Mouse (Mus musculus): ENCODE results near the gene Cygb. TPM values are rescaled to one million over a fixed set of nuclear protein-coding genes. Genes with fewer than 3 reads are reported as not detected.

Cygb gene
- 17.1 TPM for polyA plus RNA-seq (2015; fragmentation: Illumina TruSeq; extraction: RNeasy Lipid Tissue Mini Kit (QIAGEN cat#74804); ENCODE audit: insufficient read depth, low read depth, low replicate concordance)

GRCm38 (mm10) chr11:116654255-116654821 is at the start of gene Cygb:
Gene Cygb (minus strand): TSS chr11:116654313.

GRCm38 (mm10) chr11:116653234-116653633 is 879 bp downstream of the Cygb start, which contains the start of gene Prcd:
Gene Prcd (plus strand): TSS chr11:116653534.

GRCm38 (mm10) chr11:116626299-116627071 is 27.6 kb downstream of the Cygb start, which contains the start of gene Rhbdf2:
Gene Rhbdf2 (minus strand): TSS chr11:116627019.

Other genes with a start within 250 kb of the Cygb start
- gene Rnf157, start 241.3 kb downstream of the Cygb start, polyA plus RNA-seq (2015; fragmentation: Illumina TruSeq; extraction: RNeasy Lipid Tissue Mini Kit (QIAGEN cat#74804); ENCODE audit: insufficient read depth, low read depth, low replicate concordance), result 1.6 TPM
- gene Ubald2, start 220.2 kb downstream of the Cygb start, polyA plus RNA-seq (2015; fragmentation: Illumina TruSeq; extraction: RNeasy Lipid Tissue Mini Kit (QIAGEN cat#74804); ENCODE audit: insufficient read depth, low read depth, low replicate concordance), result 10.8 TPM
- gene Qrich2, start 188.1 kb downstream of the Cygb start, polyA plus RNA-seq (2015; fragmentation: Illumina TruSeq; extraction: RNeasy Lipid Tissue Mini Kit (QIAGEN cat#74804); ENCODE audit: insufficient read depth, low read depth, low replicate concordance), result not detected
- 59.0 TPM for gene Prpsap1, start 160.1 kb downstream of the Cygb start, polyA plus RNA-seq (2015; fragmentation: Illumina TruSeq; extraction: RNeasy Lipid Tissue Mini Kit (QIAGEN cat#74804); ENCODE audit: insufficient read depth, low read depth, low replicate concordance)
- 4.7 TPM for gene Sphk1, start 123.4 kb downstream of the Cygb start, polyA plus RNA-seq (2015; fragmentation: Illumina TruSeq; extraction: RNeasy Lipid Tissue Mini Kit (QIAGEN cat#74804); ENCODE audit: insufficient read depth, low read depth, low replicate concordance)
- gene Ube2o, start 72.9 kb downstream of the Cygb start, polyA plus RNA-seq (2015; fragmentation: Illumina TruSeq; extraction: RNeasy Lipid Tissue Mini Kit (QIAGEN cat#74804); ENCODE audit: insufficient read depth, low read depth, low replicate concordance), result 8.1 TPM
- gene Aanat, start 67.9 kb downstream of the Cygb start, polyA plus RNA-seq (2015; fragmentation: Illumina TruSeq; extraction: RNeasy Lipid Tissue Mini Kit (QIAGEN cat#74804); ENCODE audit: insufficient read depth, low read depth, low replicate concordance), result not detected
- gene Rhbdf2, start 27.3 kb downstream of the Cygb start, polyA plus RNA-seq (2015; fragmentation: Illumina TruSeq; extraction: RNeasy Lipid Tissue Mini Kit (QIAGEN cat#74804); ENCODE audit: insufficient read depth, low read depth, low replicate concordance), result 5.8 TPM
- gene Prcd, start 779 bp downstream of the Cygb start, polyA plus RNA-seq (2015; fragmentation: Illumina TruSeq; extraction: RNeasy Lipid Tissue Mini Kit (QIAGEN cat#74804); ENCODE audit: insufficient read depth, low read depth, low replicate concordance), result not detected
- not detected for gene St6galnac1, start 121.2 kb upstream of the Cygb start, polyA plus RNA-seq (2015; fragmentation: Illumina TruSeq; extraction: RNeasy Lipid Tissue Mini Kit (QIAGEN cat#74804); ENCODE audit: insufficient read depth, low read depth, low replicate concordance)
- 11.7 TPM for gene Mxra7, start 173.7 kb upstream of the Cygb start, polyA plus RNA-seq (2015; fragmentation: Illumina TruSeq; extraction: RNeasy Lipid Tissue Mini Kit (QIAGEN cat#74804); ENCODE audit: insufficient read depth, low read depth, low replicate concordance)
- 13.9 TPM for gene Mettl23, start 189.0 kb upstream of the Cygb start, polyA plus RNA-seq (2015; fragmentation: Illumina TruSeq; extraction: RNeasy Lipid Tissue Mini Kit (QIAGEN cat#74804); ENCODE audit: insufficient read depth, low read depth, low replicate concordance)
- 16.5 TPM for gene Jmjd6, start 189.1 kb upstream of the Cygb start, polyA plus RNA-seq (2015; fragmentation: Illumina TruSeq; extraction: RNeasy Lipid Tissue Mini Kit (QIAGEN cat#74804); ENCODE audit: insufficient read depth, low read depth, low replicate concordance)
- gene Mfsd11, start 198.1 kb upstream of the Cygb start, polyA plus RNA-seq (2015; fragmentation: Illumina TruSeq; extraction: RNeasy Lipid Tissue Mini Kit (QIAGEN cat#74804); ENCODE audit: insufficient read depth, low read depth, low replicate concordance), result 12.7 TPM
- 191 TPM for gene Srsf2, start 198.8 kb upstream of the Cygb start, polyA plus RNA-seq (2015; fragmentation: Illumina TruSeq; extraction: RNeasy Lipid Tissue Mini Kit (QIAGEN cat#74804); ENCODE audit: insufficient read depth, low read depth, low replicate concordance)

All from pancreas, adult 10 weeks (tissue).